Mouse (Mus musculus) G1E-ER4 (cell line): Measurements from ENCODE around the gene Plcb3. TPM values are rescaled to one million over a fixed set of nuclear protein-coding genes. Genes with fewer than 3 reads are reported as not detected.

ENCODE experiments used
- GATA1 ChIP-seq: IDR thresholded peaks from one replicate; pipeline ENCODE4 v1.8.0; 2012; ENCODE audit warnings: low read length, inconsistent platforms
- polyA plus RNA-seq: library from polyadenylated mRNA; stranded (reverse); fragments of >175 nt; gene quantifications from 2 replicates; pipeline ENCODE4 v1.2.3, GENCODE M21; 2012

Gene Plcb3
- polyA plus RNA-seq, 1 experiment = 24.7 TPM

- no peak for TF ChIP-seq GATA1
These were observed 53.2 kb downstream of the Plcb3 start for GRCm38 (mm10) chr19:6922901-6923735.

GRCm38 (mm10) chr19:6921647-6922567, 54.4 kb downstream of the Plcb3 start, which contains the start of gene Esrra:
Gene Esrra (minus strand): TSS chr19:6921813.
- TF ChIP-seq GATA1 = no peak

DNA sequence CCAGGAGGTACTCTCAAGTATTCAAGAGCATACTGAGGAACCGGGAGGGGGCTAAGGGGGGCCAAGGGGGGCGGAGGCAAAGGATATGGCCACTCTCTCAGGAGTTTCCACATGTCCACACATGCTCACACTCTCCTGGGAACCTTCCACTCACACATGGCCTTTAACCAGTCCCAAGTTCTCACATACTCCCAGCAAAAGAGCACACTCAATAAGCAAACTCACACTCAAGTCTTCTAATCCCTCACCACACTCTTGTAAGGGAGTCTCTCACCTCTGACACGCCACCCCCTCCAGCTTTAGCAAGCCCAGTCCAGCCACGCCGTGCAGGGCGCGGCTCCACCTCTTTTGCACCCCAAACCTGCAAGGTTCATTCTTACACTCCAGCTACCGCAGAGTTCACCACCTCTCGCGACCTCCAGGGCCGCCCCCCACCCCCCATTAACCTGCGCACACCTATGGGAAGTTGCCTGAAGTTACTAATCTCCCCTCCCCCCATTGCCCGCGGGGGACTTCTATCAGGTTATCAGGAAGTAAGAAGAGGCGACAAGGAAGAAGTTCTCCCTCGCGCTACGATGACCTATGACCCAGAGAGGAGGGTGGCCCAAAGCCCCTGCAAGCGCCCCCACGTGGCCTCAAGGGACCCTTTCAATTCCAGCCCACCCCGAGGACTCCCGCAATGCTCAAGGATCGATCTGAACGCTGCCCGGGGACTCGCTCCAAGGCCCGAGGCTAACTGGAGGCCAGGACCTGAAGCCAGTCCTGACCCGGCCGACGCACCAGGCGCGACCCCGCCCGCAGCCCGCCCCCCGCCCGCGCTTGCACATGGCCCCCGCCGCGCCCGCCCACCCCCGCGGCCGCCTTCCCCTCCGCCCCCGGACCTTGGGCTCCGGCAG, 55.3 kb downstream of the Plcb3 start:
- TF ChIP-seq GATA1 = no peak

- no peak for TF ChIP-seq GATA1
These were observed 56.2 kb downstream of the Plcb3 start for GRCm38 (mm10) chr19:6919876-6920740.

- TF ChIP-seq GATA1 = no peak
These were observed 56.8 kb downstream of the Plcb3 start for GRCm38 (mm10) chr19:6919431-6919830.

- TF ChIP-seq GATA1 = no peak
These were observed 57.9 kb downstream of the Plcb3 start for GRCm38 (mm10) chr19:6918321-6918720.

DNA sequence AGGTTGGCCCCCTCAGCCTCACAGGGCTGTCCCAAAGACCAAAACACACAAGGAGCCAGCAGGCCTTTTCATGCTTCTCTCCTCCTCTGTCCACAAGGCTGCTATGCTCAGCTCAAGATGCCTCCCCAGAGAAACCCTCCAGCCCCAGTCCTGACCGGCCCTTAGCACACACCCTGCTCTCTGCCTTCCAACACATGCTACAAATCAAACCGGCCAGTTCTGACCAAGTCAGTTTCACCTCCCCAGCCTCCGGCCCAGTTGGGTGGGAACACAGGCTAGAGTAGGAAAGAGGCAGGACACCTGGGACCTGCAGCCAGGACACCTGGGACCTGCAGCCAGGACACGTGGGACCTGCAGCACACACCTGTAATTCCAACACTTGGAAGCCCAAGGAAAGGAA, 59.8 kb downstream of the Plcb3 start:
- no peak for TF ChIP-seq GATA1

GRCm38 (mm10) chr19:6915276-6915675, 61.0 kb downstream of the Plcb3 start:
- no peak for TF ChIP-seq GATA1

DNA sequence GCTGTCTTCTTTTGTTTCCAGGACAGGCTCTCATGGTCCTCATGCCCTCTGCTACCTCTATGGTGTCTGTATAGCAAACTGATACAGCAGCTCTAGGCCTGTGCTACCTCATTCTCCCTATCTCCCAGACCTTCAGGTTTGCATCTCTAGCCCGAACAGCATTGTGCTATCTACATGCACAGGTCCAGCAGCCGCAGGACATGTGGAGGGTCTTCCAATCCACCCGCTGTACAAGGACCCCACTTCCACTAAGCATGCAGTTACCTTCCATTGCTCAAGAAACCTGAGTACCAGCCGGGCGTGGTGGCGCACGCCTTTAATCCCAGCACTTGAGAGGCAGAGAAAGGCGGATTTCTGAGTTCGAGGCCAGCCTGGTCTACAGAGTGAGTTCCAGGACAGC, 61.7 kb downstream of the Plcb3 start:
- no peak for TF ChIP-seq GATA1

DNA sequence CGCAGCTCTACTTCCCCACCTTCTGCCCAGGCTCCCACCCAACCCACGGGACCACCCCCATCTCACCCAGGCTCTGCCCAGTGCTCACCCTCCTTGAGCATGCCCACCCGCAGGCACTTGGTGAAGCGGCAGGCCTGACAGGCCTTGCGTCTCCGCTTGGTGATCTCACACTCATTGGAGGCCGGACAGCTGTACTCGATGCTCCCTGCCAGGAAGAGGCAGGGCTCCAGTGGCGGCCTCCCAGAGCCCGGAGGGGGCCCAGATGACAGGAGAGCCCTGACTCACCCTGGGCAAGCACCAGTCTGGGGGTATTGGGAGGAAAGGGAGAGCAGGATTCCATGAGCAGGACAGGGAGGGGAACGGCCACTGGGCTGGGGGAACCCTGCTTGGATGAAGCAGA, 62.3 kb downstream of the Plcb3 start:
- TF ChIP-seq GATA1 = no peak

- no peak for TF ChIP-seq GATA1
These were observed 63.2 kb downstream of the Plcb3 start for GRCm38 (mm10) chr19:6913036-6913435.

GRCm38 (mm10) chr19:6912205-6912970, 63.9 kb downstream of the Plcb3 start:
- TF ChIP-seq GATA1 = no peak
